Mouse (Mus musculus): ENCODE data around the gene Shc3. TPM values are rescaled to one million over a fixed set of nuclear protein-coding genes. Genes with fewer than 3 reads are reported as not detected.

The Shc3 gene
- polyA plus RNA-seq, 1 experiment from 2014 or later, result not detected

- WGBS (ENCODE audit: insufficient replicate concordance), result 51% methylated on average over 6 of the region's 6 CpGs
Observed at GRCm38 (mm10) chr13:51397861-51398260, 171.4 kb downstream of the Shc3 start.

GRCm38 (mm10) chr13:51392256-51392655 is 177.0 kb downstream of the Shc3 start:
- H3K27me3 ChIP-seq (ENCODE audit: control insufficient read depth, insufficient read depth, low read depth, low read length), result no peaks in the 10 kb centered on the region
- H3K9ac ChIP-seq (ENCODE audit: low read depth, low read length), result no peak overlapping the region
- H3K9me3 ChIP-seq (replicated peaks; ENCODE audit: control insufficient read depth, low read length), result no peaks in the 10 kb centered on the region
- 64% methylated on average over 1 of the region's 1 CpGs for WGBS (ENCODE audit: insufficient replicate concordance)
- no peak for ATAC-seq (ENCODE audit: low read depth)
- no peaks in the 10 kb centered on the region for H3K36me3 ChIP-seq (ENCODE audit: control insufficient read depth, insufficient read depth)
- H3K27ac ChIP-seq (ENCODE audit: low read length), result no peak overlapping the region
- no peak overlapping the region for H3K4me3 ChIP-seq (ENCODE audit: low read depth, low read length)
- H3K4me2 ChIP-seq (ENCODE audit: low read depth, low read length), result no peak overlapping the region
- H3K4me1 ChIP-seq (ENCODE audit: control insufficient read depth, low read depth, low read length), result no peaks in the 10 kb centered on the region; the same call in 1 of the 2 replicates

More at GRCm38 (mm10) chr13:51397861-51398260, 171.4 kb downstream of the Shc3 start:
- no peak for ATAC-seq (ENCODE audit: low read depth)
- Histone ChIP-seq H3K27ac (ENCODE audit: low read length) (no peak overlapping the region), H3K9me3 (replicated peaks; ENCODE audit: control insufficient read depth, low read length) (no peaks in the 10 kb centered on the region), H3K36me3 (ENCODE audit: control insufficient read depth, insufficient read depth) (no peaks in the 10 kb centered on the region), H3K4me2 (ENCODE audit: low read depth, low read length) (no peak overlapping the region), H3K4me3 (ENCODE audit: low read depth, low read length) (no peak overlapping the region), H3K4me1 (ENCODE audit: control insufficient read depth, low read depth, low read length) (peaks cover 2% of the 10 kb centered on the region; the same call in 1 of the 2 replicates), H3K27me3 (ENCODE audit: control insufficient read depth, insufficient read depth, low read depth, low read length) (no peaks in the 10 kb centered on the region), H3K9ac (ENCODE audit: low read depth, low read length) (no peak overlapping the region)

GRCm38 (mm10) chr13:51391359-51391916 is 177.8 kb downstream of the Shc3 start:
- 58% methylated on average over 6 of the region's 6 CpGs for WGBS (ENCODE audit: insufficient replicate concordance)
- no peak for ATAC-seq (ENCODE audit: low read depth)
- no peaks in the 10 kb centered on the region; the same call in 1 of the 2 replicates for H3K4me1 ChIP-seq (ENCODE audit: control insufficient read depth, low read depth, low read length)
- no peaks in the 10 kb centered on the region for H3K36me3 ChIP-seq (ENCODE audit: control insufficient read depth, insufficient read depth)
- no peak overlapping the region for H3K9ac ChIP-seq (ENCODE audit: low read depth, low read length)
- H3K9me3 ChIP-seq (replicated peaks; ENCODE audit: control insufficient read depth, low read length), result no peaks in the 10 kb centered on the region
- H3K27ac ChIP-seq (ENCODE audit: low read length), result no peak overlapping the region
- H3K4me2 ChIP-seq (ENCODE audit: low read depth, low read length), result no peak overlapping the region
- no peak overlapping the region for H3K4me3 ChIP-seq (ENCODE audit: low read depth, low read length)
- no peaks in the 10 kb centered on the region for H3K27me3 ChIP-seq (ENCODE audit: control insufficient read depth, insufficient read depth, low read depth, low read length)

- H3K27me3 ChIP-seq (ENCODE audit: control insufficient read depth, insufficient read depth, low read depth, low read length), result no peaks in the 10 kb centered on the region
- H3K4me1 ChIP-seq (ENCODE audit: control insufficient read depth, low read depth, low read length), result no peaks in the 10 kb centered on the region; the same call in 1 of the 2 replicates
- H3K9ac ChIP-seq (ENCODE audit: low read depth, low read length), result no peak overlapping the region
- H3K9me3 ChIP-seq (replicated peaks; ENCODE audit: control insufficient read depth, low read length), result no peaks in the 10 kb centered on the region
- no peak overlapping the region for H3K4me2 ChIP-seq (ENCODE audit: low read depth, low read length)
- H3K27ac ChIP-seq (ENCODE audit: low read length), result no peak overlapping the region
- ATAC-seq (ENCODE audit: low read depth), result no peak
- WGBS (ENCODE audit: insufficient replicate concordance), result 55% methylated on average over 4 of the region's 4 CpGs
- H3K36me3 ChIP-seq (ENCODE audit: control insufficient read depth, insufficient read depth), result no peaks in the 10 kb centered on the region
- no peak overlapping the region for H3K4me3 ChIP-seq (ENCODE audit: low read depth, low read length)
Observed at GRCm38 (mm10) chr13:51390398-51390797, 178.8 kb downstream of the Shc3 start.

- no peak overlapping the region for H3K27ac ChIP-seq (ENCODE audit: low read length)
- no peak for ATAC-seq (ENCODE audit: low read depth)
- no peak overlapping the region for H3K4me2 ChIP-seq (ENCODE audit: low read depth, low read length)
- H3K27me3 ChIP-seq (ENCODE audit: control insufficient read depth, insufficient read depth, low read depth, low read length), result no peaks in the 10 kb centered on the region
- no peaks in the 10 kb centered on the region for H3K36me3 ChIP-seq (ENCODE audit: control insufficient read depth, insufficient read depth)
- no peaks in the 10 kb centered on the region; the same call in 1 of the 2 replicates for H3K4me1 ChIP-seq (ENCODE audit: control insufficient read depth, low read depth, low read length)
- no peak overlapping the region for H3K9ac ChIP-seq (ENCODE audit: low read depth, low read length)
- H3K4me3 ChIP-seq (ENCODE audit: low read depth, low read length), result no peak overlapping the region
- 22% methylated on average over 4 of the region's 4 CpGs for WGBS (ENCODE audit: insufficient replicate concordance)
- no peaks in the 10 kb centered on the region for H3K9me3 ChIP-seq (replicated peaks; ENCODE audit: control insufficient read depth, low read length)
Observed at GRCm38 (mm10) chr13:51387908-51388307, 181.3 kb downstream of the Shc3 start.

- 58% methylated on average over 2 of the region's 2 CpGs for WGBS (ENCODE audit: insufficient replicate concordance)
- Histone ChIP-seq H3K27me3 (ENCODE audit: control insufficient read depth, insufficient read depth, low read depth, low read length) (no peaks in the 10 kb centered on the region), H3K4me1 (ENCODE audit: control insufficient read depth, low read depth, low read length) (no peaks in the 10 kb centered on the region), H3K9ac (ENCODE audit: low read depth, low read length) (no peak overlapping the region), H3K36me3 (ENCODE audit: control insufficient read depth, insufficient read depth) (no peaks in the 10 kb centered on the region), H3K4me3 (ENCODE audit: low read depth, low read length) (no peak overlapping the region), H3K4me2 (ENCODE audit: low read depth, low read length) (no peak overlapping the region), H3K27ac (ENCODE audit: low read length) (no peak overlapping the region), H3K9me3 (replicated peaks; ENCODE audit: control insufficient read depth, low read length) (no peaks in the 10 kb centered on the region)
- ATAC-seq (ENCODE audit: low read depth), result no peak
Observed at GRCm38 (mm10) chr13:51384899-51385298, 184.3 kb downstream of the Shc3 start.

GRCm38 (mm10) chr13:51381498-51381897 is 187.7 kb downstream of the Shc3 start:
- WGBS (ENCODE audit: insufficient replicate concordance), result 59% methylated on average over 6 of the region's 6 CpGs
- Histone ChIP-seq H3K9ac (ENCODE audit: low read depth, low read length) (no peak overlapping the region), H3K9me3 (replicated peaks; ENCODE audit: control insufficient read depth, low read length) (no peaks in the 10 kb centered on the region), H3K4me2 (ENCODE audit: low read depth, low read length) (no peak overlapping the region), H3K27ac (ENCODE audit: low read length) (no peak overlapping the region), H3K4me3 (ENCODE audit: low read depth, low read length) (no peak overlapping the region), H3K4me1 (ENCODE audit: control insufficient read depth, low read depth, low read length) (no peaks in the 10 kb centered on the region), H3K36me3 (ENCODE audit: control insufficient read depth, insufficient read depth) (no peaks in the 10 kb centered on the region), H3K27me3 (ENCODE audit: control insufficient read depth, insufficient read depth, low read depth, low read length) (no peaks in the 10 kb centered on the region)
- no peak for ATAC-seq (ENCODE audit: low read depth)

Other genes starting within 250 kb of the Shc3 start
- gene S1pr3, start 160.8 kb downstream of the Shc3 start, polyA plus RNA-seq (2015; fragmentation: Nextera tagmentation; extraction: Ambion mirVana), result 1.2 and 1.5 TPM in 2 replicates
- gene Cks2, start 75.8 kb upstream of the Shc3 start, polyA plus RNA-seq (2015; fragmentation: Nextera tagmentation; extraction: Ambion mirVana), result 330 and 390 TPM in 2 replicates
- gene Secisbp2, start 82.3 kb upstream of the Shc3 start, polyA plus RNA-seq (2015; fragmentation: Nextera tagmentation; extraction: Ambion mirVana), result 11.6 and 13.6 TPM in 2 replicates
- gene Sema4d, start 224.3 kb upstream of the Shc3 start, polyA plus RNA-seq (2015; fragmentation: Nextera tagmentation; extraction: Ambion mirVana), result 3.7 and 4.1 TPM in 2 replicates

Data from liver, embryonic 16.5 days (tissue).